Mouse (Mus musculus) heart, postnatal 0 days (tissue): ENCODE measurements around the gene 9130008F23Rik.

Experiments used
- CTCF ChIP-seq: IDR thresholded peaks from 2 replicates; pipeline ENCODE4 v1.5.1; 2016; ENCODE audit warnings: antibody characterized with exemption, control low read depth, low read depth
- EP300 ChIP-seq: IDR thresholded peaks from 2 replicates; pipeline ENCODE4 v1.6.1; 2016; ENCODE audit warnings: antibody characterized with exemption, low read depth

DNA sequence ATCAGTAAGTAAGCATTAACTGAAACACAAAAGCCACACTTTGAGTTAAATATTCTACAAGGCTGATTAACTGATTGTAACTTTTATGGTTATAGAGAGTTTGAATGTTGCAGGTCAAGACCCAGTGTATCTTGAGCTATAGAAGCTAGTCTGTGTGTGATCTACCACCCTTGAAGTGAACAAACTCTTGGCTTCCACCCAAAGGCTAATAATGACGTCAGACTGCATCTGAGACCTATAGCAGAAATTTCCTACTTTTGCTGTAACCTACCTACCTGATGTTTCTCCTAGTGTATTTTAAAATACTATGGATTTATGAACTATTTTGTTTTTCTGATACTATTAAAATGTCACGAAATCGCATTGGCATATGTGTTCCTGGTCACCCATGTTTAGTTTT, 5.7 kb downstream of the 9130008F23Rik start:
- TF ChIP-seq CTCF (no peak), EP300 (no peak)
